Mouse (Mus musculus): ENCODE measurements at regions not wholly inside any gene's neighbourhood (a gene's known extent, or its start where the extent isn't known, plus 50 kb on each side); places are given as distances from the start of the nearest gene placed in this dataset.

DNA sequence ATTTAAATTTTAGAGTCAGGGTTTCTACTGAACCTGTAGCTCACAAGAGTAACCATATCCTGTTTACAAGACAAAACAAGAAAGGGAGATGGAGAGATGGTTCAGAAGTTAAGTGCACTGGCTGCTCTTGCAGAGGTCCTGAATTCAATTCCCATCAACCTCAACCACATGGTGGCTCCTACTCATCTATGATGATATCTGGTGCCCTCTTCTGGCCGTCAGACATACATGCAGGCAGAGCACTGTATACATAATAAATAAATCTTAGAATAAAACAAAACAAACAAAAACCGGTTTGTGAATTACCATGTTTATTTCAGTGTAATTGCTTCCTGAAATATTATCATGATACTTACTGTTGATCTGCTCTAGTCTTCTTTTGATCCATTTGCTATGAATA, 845.4 kb downstream of the Pcdh18 start:
- no peak for DNase-seq

GRCm38 (mm10) chr3:48890403-48890802, 866.7 kb downstream of the Pcdh18 start:
- no peak for DNase-seq

- no peak for DNase-seq
These were observed 869.2 kb downstream of the Pcdh18 start for GRCm38 (mm10) chr3:48887885-48888284.

- no peak for DNase-seq
These were observed 887.6 kb downstream of the Pcdh18 start for GRCm38 (mm10) chr3:48869527-48869926.

GRCm38 (mm10) chr3:48846049-48846653, 911.0 kb downstream of the Pcdh18 start:
- peak; percentile 81 for DNase-seq

DNA sequence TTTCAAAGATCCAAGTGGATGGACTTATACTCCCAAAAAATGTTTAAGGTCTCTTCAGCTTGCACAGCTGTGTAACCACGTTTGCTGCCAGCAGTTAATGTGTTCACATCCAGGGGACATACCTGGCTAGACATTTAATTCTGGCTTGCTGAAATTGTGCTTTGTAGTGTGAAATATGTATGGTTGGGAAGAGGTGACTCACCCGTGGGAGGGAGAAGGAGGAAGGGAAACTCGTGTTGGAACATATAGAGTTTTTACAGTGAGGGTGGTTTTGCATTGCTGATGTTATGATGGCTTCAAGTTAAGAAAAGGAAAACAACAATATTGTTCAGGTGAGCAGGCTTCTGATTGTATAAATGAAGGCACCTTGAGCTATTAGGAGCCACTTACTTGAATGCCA, 916.4 kb downstream of the Pcdh18 start:
- no peak for DNase-seq

GRCm38 (mm10) chr3:48823360-48823759, 933.8 kb downstream of the Pcdh18 start:
- peak; percentile 41 for DNase-seq

GRCm38 (mm10) chr3:48804398-48804797, 952.7 kb downstream of the Pcdh18 start:
- DNase-seq = peak; percentile 14

DNA sequence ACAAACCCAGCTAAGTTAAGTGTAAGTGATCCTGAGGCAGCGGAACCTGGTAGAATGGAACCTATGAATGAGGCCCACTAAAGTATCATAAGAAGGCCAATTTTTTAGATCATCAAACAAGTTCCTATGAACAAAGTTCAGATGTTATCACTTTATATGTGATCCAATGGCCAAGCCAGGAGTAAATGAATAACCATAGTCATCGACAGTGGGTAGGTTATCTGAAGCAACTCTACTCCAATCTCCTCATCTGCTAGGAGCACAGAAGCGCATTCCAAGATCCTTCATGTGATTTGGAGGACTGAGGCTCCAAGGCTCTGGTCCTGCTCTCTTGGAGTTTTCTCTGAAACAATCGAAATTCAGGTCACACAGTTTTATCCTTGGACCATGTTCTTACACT, 985.4 kb downstream of the Pcdh18 start:
- DNase-seq = no peak

Measured in retina, postnatal 1 day (tissue).